Mouse (Mus musculus): Measurements from ENCODE around the gene Abcg8.

Gene Abcg8

GRCm38 (mm10) chr17:84675951-84676366, at the start of gene Abcg8:
Abcg8 (plus strand) TSS chr17:84676302.
- no peak for DNase-seq (ENCODE audit: low read depth)

- DNase-seq (ENCODE audit: low read depth), result no peak
Observed at GRCm38 (mm10) chr17:84626857-84627305, 49.2 kb upstream of the Abcg8 start.

- no peak for DNase-seq (ENCODE audit: low read depth)
Observed at GRCm38 (mm10) chr17:84627721-84628120, 48.4 kb upstream of the Abcg8 start.

- DNase-seq (ENCODE audit: low read depth), result no peak
Observed at GRCm38 (mm10) chr17:84628611-84629010, 47.5 kb upstream of the Abcg8 start.

GRCm38 (mm10) chr17:84631836-84632235, 44.3 kb upstream of the Abcg8 start:
- no peak for DNase-seq (ENCODE audit: low read depth)

- no peak for DNase-seq (ENCODE audit: low read depth)
Observed at GRCm38 (mm10) chr17:84633443-84633842, 42.7 kb upstream of the Abcg8 start.

- no peak for DNase-seq (ENCODE audit: low read depth)
Observed at GRCm38 (mm10) chr17:84636328-84636727, 39.8 kb upstream of the Abcg8 start.

GRCm38 (mm10) chr17:84637971-84638370, 38.1 kb upstream of the Abcg8 start:
- no peak for DNase-seq (ENCODE audit: low read depth)

GRCm38 (mm10) chr17:84639796-84640378, 36.2 kb upstream of the Abcg8 start:
- DNase-seq (ENCODE audit: low read depth), result no peak

- no peak for DNase-seq (ENCODE audit: low read depth)
Observed at GRCm38 (mm10) chr17:84641893-84642292, 34.2 kb upstream of the Abcg8 start.

- DNase-seq (ENCODE audit: low read depth), result no peak
Observed at GRCm38 (mm10) chr17:84642324-84642723, 33.8 kb upstream of the Abcg8 start.

- no peak for DNase-seq (ENCODE audit: low read depth)
Observed at GRCm38 (mm10) chr17:84644292-84645050, 31.6 kb upstream of the Abcg8 start.

GRCm38 (mm10) chr17:84645119-84645518, 31.0 kb upstream of the Abcg8 start:
- no peak for DNase-seq (ENCODE audit: low read depth)

- no peak for DNase-seq (ENCODE audit: low read depth)
Observed at GRCm38 (mm10) chr17:84645894-84646293, 30.2 kb upstream of the Abcg8 start.

GRCm38 (mm10) chr17:84646477-84646876, 29.6 kb upstream of the Abcg8 start:
- DNase-seq (ENCODE audit: low read depth), result no peak

GRCm38 (mm10) chr17:84647630-84648029, 28.5 kb upstream of the Abcg8 start:
- no peak for DNase-seq (ENCODE audit: low read depth)

- no peak for DNase-seq (ENCODE audit: low read depth)
Observed at GRCm38 (mm10) chr17:84650302-84651017, 25.6 kb upstream of the Abcg8 start.

- no peak for DNase-seq (ENCODE audit: low read depth)
Observed at GRCm38 (mm10) chr17:84653544-84653943, 22.6 kb upstream of the Abcg8 start.

- no peak for DNase-seq (ENCODE audit: low read depth)
Observed at GRCm38 (mm10) chr17:84656205-84656604, 19.9 kb upstream of the Abcg8 start.

GRCm38 (mm10) chr17:84656653-84657421, 19.3 kb upstream of the Abcg8 start:
- no peak for DNase-seq (ENCODE audit: low read depth)

GRCm38 (mm10) chr17:84657422-84657732, 18.7 kb upstream of the Abcg8 start:
- no peak for DNase-seq (ENCODE audit: low read depth)

- DNase-seq (ENCODE audit: low read depth), result no peak
Observed at GRCm38 (mm10) chr17:84657782-84658181, 18.3 kb upstream of the Abcg8 start.
